Mouse (Mus musculus) left cerebral cortex, adult 11 months (tissue): ENCODE data around the gene Nipal3.

ENCODE experiments used
- DNase-seq: peaks from one replicate; pipeline ENCODE4 v3.0.0; 2022; ENCODE audit warnings: low spot score

Gene Nipal3

DNA sequence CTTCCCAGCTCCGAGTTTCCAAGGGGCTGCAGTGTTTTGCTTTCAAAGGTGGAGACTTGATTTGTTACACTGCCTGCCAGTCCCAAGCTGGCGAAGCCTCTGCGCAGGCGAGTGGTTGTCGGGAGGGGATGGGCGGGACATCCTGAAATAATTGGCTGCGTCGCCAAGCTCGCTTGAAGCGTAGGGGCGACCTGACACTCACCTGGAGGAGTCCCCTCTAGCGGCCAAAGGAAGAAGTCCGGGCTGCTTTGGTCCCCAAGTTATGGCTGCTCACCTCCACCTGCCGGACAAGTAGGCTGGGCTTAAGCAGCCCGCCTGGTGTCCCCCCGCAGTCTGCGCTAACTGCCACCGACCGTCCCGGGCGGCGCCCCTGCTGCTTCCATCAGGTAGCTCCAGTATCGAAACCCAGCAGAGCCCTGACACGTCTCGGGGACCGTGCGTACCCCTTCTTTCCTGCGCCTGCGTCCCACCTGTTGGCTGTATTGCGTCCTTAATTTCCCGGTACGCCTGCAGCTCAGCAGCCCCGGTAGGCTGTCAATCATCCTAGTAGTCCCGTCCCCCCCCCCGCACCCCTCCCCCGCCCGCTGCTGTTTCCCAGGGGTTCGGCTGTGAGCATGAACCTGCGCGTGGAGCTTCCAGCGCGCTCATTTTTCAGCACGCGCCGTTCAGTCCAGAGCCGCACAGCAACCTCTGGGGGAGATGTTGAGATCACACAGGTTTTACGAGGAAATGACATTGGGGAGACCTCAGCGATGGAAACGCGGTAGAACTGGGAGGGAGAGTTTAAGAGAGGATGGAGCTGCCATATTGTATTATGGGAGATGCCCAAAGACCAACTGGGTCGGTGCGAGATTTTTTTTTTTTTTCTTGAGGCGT, at the start of gene Nipal3, which contains the start of gene Stpg1:
Nipal3 (minus strand) TSS at position 518 of the 876 bp plus-strand sequence.
Stpg1 (plus strand) TSS at position 270 of the 876 bp plus-strand sequence.
- peak; percentile 83 for DNase-seq

DNA sequence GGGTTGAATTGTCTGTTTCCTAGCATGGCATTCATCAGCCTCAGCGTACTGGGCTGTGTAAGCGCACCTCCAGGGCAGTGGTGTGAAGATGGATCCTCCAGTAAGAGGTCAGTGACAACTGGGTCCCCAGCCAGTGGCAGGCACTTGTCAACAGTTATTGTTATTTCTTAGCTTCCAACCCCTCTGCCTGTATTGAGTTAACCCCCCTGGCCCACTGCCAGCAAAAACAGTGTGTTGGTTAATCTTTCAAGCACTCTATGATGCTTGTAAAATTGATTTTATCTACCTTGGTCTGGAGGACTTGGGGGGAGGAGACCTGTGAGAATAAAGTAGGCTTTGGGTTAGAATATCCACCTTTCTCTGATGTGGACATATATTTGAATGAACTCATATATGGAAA, 49.4 kb upstream of the Nipal3 start:
- DNase-seq = no peak

DNA sequence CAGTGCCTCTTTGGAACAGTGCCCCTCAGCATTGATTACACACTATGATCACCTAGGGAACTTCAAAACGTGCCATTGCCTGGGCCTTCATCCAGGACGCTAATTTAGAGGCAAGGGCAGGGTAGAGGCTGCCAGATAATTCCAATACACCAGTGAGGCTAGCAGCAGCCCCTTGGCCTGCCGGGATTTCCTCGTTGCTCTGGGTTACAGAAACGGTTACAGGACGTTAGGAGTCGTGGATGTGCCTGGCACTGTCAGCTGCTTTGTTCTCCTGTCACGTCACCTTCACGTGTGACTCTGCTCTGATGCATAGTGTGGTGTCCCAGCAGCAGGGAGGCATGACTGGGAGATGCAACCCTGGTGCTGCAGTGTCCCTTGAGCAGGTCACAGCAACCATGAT, 45.2 kb upstream of the Nipal3 start:
- no peak for DNase-seq

GRCm38 (mm10) chr4:135539056-135539455, 44.2 kb upstream of the Nipal3 start:
- no peak for DNase-seq

DNA sequence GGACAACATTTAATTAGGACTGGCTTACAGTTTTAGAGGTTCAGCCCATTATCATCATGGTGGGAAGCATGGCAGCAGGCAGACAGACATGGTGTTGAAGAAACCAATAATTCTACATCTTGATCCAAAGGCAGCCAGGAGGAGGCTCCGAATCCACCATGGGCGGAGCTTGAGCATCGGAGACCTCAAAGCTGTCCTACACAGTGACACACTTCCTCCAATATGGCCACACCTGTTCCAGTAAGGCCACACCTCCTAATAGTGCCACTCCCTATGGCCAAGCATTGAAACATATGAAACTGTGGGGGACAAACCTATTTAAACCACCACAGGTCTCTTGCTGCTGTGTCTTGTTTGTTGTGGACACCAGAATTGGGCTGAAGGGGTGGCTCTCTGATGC, 40.2 kb upstream of the Nipal3 start:
- DNase-seq = no peak

DNA sequence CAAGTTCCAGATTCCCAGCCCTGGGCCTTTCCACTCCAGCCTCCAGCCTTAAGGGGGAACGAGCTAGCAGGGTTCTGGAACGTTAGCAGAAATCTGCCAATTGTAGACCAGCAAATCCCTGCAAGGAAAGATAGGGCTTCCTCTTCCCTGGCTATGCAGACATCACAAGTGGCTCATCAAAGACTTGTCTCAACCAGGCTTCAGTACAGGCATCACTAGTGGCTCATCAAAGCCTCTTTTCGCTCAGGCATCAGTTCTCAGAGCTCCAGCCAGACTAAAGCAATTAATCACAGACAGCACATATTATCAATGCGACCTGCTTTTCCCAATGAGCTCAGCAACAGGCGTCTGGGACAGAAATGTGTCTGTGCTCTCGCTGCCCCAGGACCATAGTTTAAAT, 38.2 kb upstream of the Nipal3 start:
- no peak for DNase-seq

- DNase-seq = no peak
Observed at GRCm38 (mm10) chr4:135531771-135532613, 37.2 kb upstream of the Nipal3 start.

DNA sequence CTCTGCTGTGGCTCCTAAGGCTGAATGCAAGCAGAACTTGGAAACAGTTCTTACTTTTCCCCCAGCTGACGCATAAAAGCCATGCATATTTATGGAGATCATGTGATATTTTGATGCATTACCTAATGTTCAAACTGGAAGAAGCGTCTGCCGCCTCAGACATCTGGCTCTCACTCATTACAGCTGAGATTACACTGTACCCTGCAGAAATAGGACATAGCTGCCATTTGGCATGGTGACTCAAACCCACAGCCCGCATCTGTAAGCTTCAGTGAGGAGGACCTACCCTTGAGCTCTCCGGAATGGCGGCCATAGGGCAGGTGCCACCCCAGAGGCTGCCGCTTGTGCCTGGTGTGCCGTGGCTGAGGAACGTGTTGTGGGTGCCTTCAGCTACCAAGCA, 36.4 kb upstream of the Nipal3 start:
- DNase-seq = peak; percentile 36

DNA sequence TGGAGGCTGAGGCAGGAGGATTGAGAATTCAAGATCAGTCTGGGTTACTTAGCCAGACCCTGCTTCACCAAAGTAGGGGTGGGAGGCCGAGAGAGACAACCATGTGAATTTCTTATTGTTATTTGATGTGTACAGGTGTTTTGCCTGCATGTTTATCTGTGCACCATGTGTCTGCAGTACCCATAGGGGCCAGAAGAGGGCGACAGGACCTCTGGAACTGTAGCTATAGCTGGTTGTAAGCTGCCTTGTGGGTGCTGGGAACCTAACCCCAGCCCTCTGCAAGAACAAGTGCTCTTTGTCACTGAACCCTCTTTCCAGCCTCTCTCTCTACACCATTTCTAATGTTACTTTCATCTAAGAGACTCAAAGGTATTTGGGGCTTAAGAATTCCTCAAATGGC, 35.4 kb upstream of the Nipal3 start:
- no peak for DNase-seq

DNA sequence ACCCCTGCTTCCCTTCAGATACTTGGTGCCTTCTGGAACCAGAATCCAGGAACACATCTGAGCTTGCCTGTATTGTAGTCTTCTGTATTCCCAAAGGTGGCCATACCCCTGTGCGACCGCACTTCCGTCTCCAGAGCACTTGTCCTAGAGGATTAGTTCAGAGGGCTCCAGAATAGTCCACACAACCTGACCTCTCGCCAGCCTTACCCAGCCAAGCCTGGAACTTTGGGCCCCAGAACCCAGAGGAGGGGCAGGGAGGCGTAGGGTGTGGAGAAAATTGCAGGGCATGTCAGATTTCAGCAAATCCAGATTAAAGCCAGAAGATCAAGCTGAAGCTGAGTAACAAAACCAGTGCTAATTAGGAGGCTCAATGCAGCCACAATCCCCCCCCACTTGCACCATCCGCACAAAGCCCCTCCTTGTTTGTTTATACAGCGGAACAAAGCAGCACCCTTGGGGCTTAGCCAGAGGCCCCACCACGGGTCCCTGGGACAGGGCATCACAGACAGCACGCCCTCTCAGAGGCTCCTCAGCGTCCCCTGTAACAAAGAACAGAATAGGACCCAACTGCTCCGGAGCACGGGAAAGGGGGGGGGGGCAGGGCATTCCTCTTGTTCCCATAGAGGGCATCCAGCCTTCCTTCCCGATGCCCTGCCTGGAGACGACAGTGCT, 31.3 kb upstream of the Nipal3 start:
- DNase-seq = no peak

DNA sequence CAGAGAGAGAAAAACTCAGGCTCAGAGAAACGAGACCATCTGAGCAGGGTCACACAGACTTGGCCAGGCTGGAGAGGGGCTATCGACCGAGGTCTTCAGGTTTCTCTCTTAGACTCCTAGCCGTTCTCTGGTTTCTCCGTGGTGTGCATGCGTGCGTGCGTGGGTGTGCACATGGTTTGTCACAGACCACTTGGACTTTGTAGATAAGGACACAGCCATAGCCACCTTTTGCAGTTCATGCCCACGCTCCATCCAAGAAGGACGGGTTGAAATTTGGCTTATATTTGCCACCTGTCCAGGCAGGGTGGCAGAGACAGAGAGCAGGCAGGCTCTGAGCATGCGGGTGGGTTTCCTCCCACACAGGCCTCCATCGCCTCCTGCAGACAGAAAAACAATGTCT, 30.2 kb upstream of the Nipal3 start:
- no peak for DNase-seq

DNA sequence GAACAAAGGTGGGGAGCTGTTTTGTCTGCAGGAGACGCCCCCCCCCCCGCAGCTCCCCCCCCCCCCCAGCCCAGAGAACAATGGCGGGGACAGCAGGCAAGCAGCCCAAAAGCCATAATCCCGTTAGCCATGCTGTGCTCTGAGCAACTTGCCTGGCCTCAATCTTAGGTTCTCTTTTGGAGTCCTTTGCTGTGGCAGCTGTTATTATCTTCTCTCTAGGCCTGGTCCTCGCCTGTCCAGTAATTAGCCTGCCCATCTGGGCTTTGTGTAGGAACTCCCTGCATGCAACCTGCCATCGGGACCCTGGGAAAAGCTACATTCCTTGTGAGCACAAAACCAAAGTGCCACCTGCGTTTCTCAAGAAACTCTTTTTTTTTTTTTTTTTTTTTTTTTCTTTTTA, 29.1 kb upstream of the Nipal3 start:
- DNase-seq = no peak

- no peak for DNase-seq
Observed at GRCm38 (mm10) chr4:135520421-135520820, 25.6 kb upstream of the Nipal3 start.

- no peak for DNase-seq
Observed at GRCm38 (mm10) chr4:135518135-135518534, 23.3 kb upstream of the Nipal3 start.

GRCm38 (mm10) chr4:135516351-135517316, 21.8 kb upstream of the Nipal3 start:
- no peak for DNase-seq

DNA sequence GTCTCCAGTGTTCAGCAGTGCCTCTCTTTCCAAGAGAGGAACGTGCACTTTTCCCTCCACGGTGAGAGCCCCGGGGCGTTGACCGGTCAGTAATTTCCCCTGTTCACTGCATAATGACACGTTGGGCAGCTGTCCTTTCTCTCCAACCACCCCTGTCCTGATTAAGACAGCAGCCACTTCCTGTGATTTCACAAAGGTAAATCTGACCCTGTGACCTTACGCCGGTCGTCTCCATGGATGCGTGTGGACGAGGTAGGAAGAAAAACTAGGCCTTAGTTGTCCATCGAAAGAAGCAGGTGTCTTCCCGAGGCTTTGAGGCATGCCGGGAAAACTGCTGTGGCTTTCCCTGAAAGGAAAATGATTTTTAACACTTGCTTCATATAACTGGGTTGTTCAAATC, 20.1 kb upstream of the Nipal3 start:
- DNase-seq = no peak

GRCm38 (mm10) chr4:135513865-135514264, 19.0 kb upstream of the Nipal3 start:
- DNase-seq = no peak

GRCm38 (mm10) chr4:135509515-135509914, 14.7 kb upstream of the Nipal3 start:
- DNase-seq = no peak

GRCm38 (mm10) chr4:135508419-135509039, 13.7 kb upstream of the Nipal3 start:
- DNase-seq = no peak

- DNase-seq = no peak
Observed at GRCm38 (mm10) chr4:135507547-135508350, 12.9 kb upstream of the Nipal3 start.
